Mouse (Mus musculus) hindbrain, embryonic 10.5 days (tissue): Measurements from ENCODE around the gene Rpa2. TPM values are rescaled to one million over a fixed set of nuclear protein-coding genes. Genes with fewer than 3 reads are reported as not detected.
"Not testable (repeated sequence)": the region's sequence is repeated elsewhere in the genome, so short reads cannot be mapped to it uniquely, and the experiment has no call there.

Source experiments
- DNase-seq: peaks from one replicate; pipeline ENCODE4 v3.0.0-alpha.2; 2017; ENCODE audit warnings: low spot score
- H3K27ac ChIP-seq: fragments of 300-500 bp; sonication (generic); 2 replicates; pipeline ENCODE4 v1.5.1; 2016; ENCODE audit warnings: mild to moderate bottlenecking, moderate library complexity
- H3K27me3 ChIP-seq: fragments of 300-500 bp; sonication (generic); 2 replicates; pipeline ENCODE4 v1.6.1; 2016; ENCODE audit warnings: mild to moderate bottlenecking; ENCODE audit not compliant: poor library complexity, insufficient read depth, severe bottlenecking
- H3K36me3 ChIP-seq: fragments of 300-500 bp; sonication (generic); 2 replicates; pipeline ENCODE4 v1.6.1; 2016; ENCODE audit warnings: mild to moderate bottlenecking, moderate library complexity
- H3K4me1 ChIP-seq: fragments of 300-500 bp; sonication (generic); replicated peaks from 2 replicates; pipeline ENCODE4 v1.6.1; 2016; ENCODE audit warnings: mild to moderate bottlenecking
- H3K4me3 ChIP-seq: fragments of 300-500 bp; sonication (generic); 2 replicates; pipeline ENCODE4 v1.5.1; 2016; ENCODE audit warnings: mild to moderate bottlenecking, moderate library complexity
- H3K9me3 ChIP-seq: fragments of 300-500 bp; sonication (generic); 2 replicates; pipeline ENCODE4 v1.6.1; 2016; ENCODE audit warnings: mild to moderate bottlenecking, moderate library complexity
- WGBS: fragments of 180-500 bp; shearing (Covaris S2); methylation state at CpG from one replicate; pipeline ENCODE4 v1.1.7; 2016; 5-methylcytosine and 5-hydroxymethylcytosine counted together
- polyA plus RNA-seq: library from polyadenylated mRNA; unstranded; fragments of >200 nt; fragmentation: Nextera tagmentation; extraction: Ambion mirVana; gene quantifications from 2 replicates; pipeline ENCODE4 v1.2.1, GENCODE M21; 2016

Gene Rpa2
- polyA plus RNA-seq, result 147 and 177 TPM in 2 replicates

DNA sequence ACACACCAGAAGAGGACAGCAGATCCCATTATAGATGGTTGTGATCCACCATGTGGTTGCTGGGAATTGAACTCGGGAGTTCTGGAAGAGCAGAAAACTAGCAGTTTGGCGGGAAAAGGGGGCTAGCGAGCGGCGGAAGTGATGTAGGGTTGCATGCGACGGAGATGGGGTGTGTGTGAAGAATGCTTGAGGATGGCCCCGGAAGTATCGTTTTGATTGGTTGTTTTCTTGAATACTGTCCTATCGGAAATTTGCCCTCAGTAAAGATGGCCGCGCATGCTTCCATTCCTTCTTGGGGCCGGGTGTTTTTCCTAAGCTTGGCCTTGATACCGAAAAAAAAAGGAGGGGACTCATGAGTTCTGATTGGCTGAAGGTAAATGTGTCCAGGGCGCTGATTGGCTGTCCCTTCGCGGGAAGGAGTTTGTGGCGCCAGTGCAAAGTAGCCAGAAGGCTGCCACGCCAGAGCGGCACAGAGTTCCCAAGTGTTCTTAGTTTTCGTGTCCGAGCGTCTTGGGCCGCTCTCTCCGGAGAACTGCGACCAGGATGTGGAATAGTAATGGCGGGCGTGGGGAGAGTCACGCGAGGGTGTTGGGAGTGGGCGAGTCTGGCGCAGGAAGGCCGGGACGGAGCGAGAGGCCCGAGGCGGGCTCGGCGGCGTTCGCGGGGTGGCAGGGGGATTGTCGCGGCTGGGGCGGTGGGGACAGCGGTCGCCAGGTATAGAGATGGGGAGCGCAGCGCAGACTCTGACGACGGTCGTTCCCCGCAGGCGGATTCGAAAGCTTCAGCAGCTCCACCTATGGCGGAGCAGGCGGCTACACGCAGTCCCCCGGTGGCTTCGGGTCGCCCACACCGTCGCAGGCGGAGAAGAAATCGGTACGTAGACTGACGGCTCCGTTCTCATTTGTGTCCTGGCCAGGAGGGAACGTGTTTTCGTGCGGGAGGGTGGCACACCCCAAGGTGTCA is at the start of gene Rpa2:
Gene Rpa2, plus strand, starts transcription at position 419 of the 963 bp plus-strand sequence.
- H3K4me3 ChIP-seq, result peak within 1 kb of the TSS; percentile 90
- H3K27ac ChIP-seq, result peak within 1 kb of the TSS; percentile 91
- DNase-seq, result peak; percentile 99
- WGBS, result under 1% methylated on average over 70 of the region's 71 CpGs
- no peaks in the 10 kb centered on the region for H3K27me3 ChIP-seq
- H3K36me3 ChIP-seq, result peaks cover 37% of the 10 kb centered on the region
- H3K9me3 ChIP-seq, result no peaks in the 10 kb centered on the region
- H3K4me1 ChIP-seq, result peaks cover 12% of the 10 kb centered on the region

DNA sequence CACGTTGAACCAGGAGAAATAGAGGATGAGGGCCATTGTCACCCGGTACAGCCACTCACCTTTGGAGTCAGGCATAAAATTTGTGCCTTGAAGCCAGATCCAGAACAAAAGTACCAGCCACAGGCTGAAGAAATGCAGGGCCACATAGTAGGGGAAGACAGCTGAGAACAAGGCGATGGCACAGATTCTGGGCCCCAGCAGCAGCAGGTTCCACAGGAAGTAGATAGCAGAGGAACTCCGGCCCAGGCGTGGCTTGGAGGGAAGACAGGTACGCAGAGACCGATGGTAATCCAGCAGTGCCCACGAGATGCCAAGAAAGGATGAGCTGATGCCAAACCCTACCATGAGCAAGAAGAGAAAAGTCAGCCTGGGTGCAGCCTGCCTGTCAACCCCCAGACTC is 39.9 kb upstream of the Rpa2 start:
- Histone ChIP-seq H3K9me3 (no peaks in the 10 kb centered on the region), H3K4me3 (no peak overlapping the region), H3K27ac (no peak overlapping the region), H3K4me1 (peaks cover 21% of the 10 kb centered on the region), H3K27me3 (no peaks in the 10 kb centered on the region), H3K36me3 (peaks cover 49% of the 10 kb centered on the region)
- DNase-seq, result no peak
- 89% methylated on average over 8 of the region's 8 CpGs for WGBS

- peak overlapping the region; percentile 65 for H3K4me3 ChIP-seq
- H3K36me3 ChIP-seq, result peaks cover 16% of the 10 kb centered on the region
- H3K9me3 ChIP-seq, result no peaks in the 10 kb centered on the region
- peak overlapping the region; percentile 73; the same call in 1 of the 2 replicates for H3K27ac ChIP-seq
- no peak for DNase-seq
- WGBS, result 49% methylated on average over 12 of the region's 12 CpGs
- peaks cover 24% of the 10 kb centered on the region for H3K4me1 ChIP-seq
- H3K27me3 ChIP-seq, result no peaks in the 10 kb centered on the region
Observed at GRCm38 (mm10) chr4:132731616-132732015, 36.5 kb upstream of the Rpa2 start.

- peaks cover 12% of the 10 kb centered on the region for H3K36me3 ChIP-seq
- H3K27me3 ChIP-seq, result no peaks in the 10 kb centered on the region
- peak within 1 kb of the TSS; percentile 73 for H3K27ac ChIP-seq
- DNase-seq, result peak; percentile 89
- peaks cover 24% of the 10 kb centered on the region for H3K4me1 ChIP-seq
- peak within 1 kb of the TSS; percentile 65 for H3K4me3 ChIP-seq
- 3% methylated on average over 34 of the region's 34 CpGs for WGBS
- H3K9me3 ChIP-seq, result no peaks in the 10 kb centered on the region
Observed at GRCm38 (mm10) chr4:132732148-132732684, 35.9 kb upstream of the Rpa2 start, which contains the start of gene Xkr8. Xkr8 (minus strand) TSS chr4:132732546.

DNA sequence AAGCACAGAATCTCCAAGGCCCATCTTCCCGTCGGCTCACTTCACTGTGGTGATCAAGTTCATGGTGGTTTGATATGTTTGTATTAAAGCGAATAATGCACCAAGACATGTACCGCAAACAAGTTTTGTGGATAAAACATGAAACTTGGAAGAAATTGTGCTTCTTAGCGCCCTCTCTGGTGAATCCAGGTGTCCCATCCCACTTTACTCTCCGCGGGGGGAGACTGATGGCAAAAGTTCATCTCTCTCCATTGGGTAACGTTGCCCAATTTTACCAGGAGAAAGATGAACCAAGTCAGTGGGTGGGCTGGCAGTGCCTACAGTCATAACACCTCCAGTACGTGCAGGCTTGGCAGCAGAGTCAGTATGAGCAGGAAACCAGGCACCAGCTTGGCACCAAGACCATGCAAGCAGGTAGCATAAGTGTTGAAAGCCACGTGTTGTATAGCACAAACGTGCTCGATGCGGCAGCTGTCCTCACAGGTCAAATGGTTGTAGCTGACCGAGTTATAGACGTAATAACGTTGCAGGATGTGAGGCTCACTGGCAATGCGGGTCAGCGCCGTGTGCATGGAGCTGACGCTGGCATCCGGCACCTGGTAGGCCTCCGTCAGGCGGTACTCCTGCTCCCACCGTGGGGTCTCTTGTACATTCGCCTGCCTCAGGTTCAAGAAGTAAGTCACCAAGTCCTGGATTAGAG is 34.9 kb upstream of the Rpa2 start:
- no peak overlapping the region for H3K4me3 ChIP-seq
- H3K9me3 ChIP-seq, result no peaks in the 10 kb centered on the region
- DNase-seq, result no peak
- 92% methylated on average over 25 of the region's 25 CpGs for WGBS
- H3K4me1 ChIP-seq, result peaks cover 24% of the 10 kb centered on the region
- 0 out of 2 replicates have a peak overlapping the region, but pooled peaks have one; percentile 73 for H3K27ac ChIP-seq
- H3K27me3 ChIP-seq, result no peaks in the 10 kb centered on the region
- H3K36me3 ChIP-seq, result 0 out of 2 replicates have a peak, but pooled peaks cover 4% of the 10 kb centered on the region

DNA sequence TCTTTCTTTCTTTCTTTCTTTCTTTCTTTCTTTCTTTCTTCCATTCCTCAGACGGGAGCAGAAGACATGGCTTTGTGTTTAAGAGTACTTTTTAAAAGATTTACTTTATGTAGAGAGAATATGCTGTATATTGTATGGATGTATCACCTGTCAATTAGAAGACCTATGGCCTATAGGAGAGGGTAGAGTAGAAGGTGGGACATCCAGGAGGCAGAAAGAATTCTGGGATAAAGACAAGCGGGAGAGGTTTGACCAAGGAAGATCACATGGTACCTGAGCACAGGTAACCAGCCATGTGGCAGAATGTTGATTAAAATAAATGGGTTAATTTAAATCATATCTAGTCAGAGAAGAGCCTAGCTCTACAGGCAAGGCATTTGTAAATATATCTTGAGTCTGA is 33.4 kb upstream of the Rpa2 start:
- no peak for DNase-seq
- Histone ChIP-seq H3K9me3 (no peaks in the 10 kb centered on the region), H3K36me3 (0 out of 2 replicates have a peak, but pooled peaks cover under 1% of the 10 kb centered on the region), H3K27ac (no peak overlapping the region), H3K4me3 (no peak overlapping the region), H3K4me1 (peaks cover 24% of the 10 kb centered on the region), H3K27me3 (no peaks in the 10 kb centered on the region)
- WGBS, result 89% methylated on average over 2 of the region's 2 CpGs

DNA sequence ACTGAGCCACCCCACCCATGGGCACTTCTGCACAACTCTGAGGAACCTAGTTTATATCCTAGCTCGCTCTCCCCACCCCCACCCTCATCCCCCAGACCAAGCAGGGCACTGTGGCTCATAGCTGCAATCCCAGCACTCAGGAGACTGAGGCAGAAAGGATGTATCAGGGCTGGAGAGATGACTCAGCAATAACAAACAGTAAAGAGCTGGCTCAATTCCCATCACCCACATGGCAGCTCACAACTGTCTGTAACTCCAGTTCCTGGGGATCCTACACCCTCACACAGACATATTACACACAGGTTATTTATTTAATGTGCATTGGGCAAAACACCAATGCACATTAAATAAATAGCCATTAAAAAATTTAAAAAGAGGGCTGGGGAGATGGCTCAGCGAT is 32.7 kb upstream of the Rpa2 start:
- H3K4me3 ChIP-seq, result no peak overlapping the region
- no peaks in the 10 kb centered on the region for H3K9me3 ChIP-seq
- no peak for DNase-seq
- no peak overlapping the region for H3K27ac ChIP-seq
- no peaks in the 10 kb centered on the region for H3K27me3 ChIP-seq
- WGBS, result 87% methylated on average over 2 of the region's 2 CpGs
- H3K4me1 ChIP-seq, result peaks cover 24% of the 10 kb centered on the region
- no peaks in the 10 kb centered on the region for H3K36me3 ChIP-seq

DNA sequence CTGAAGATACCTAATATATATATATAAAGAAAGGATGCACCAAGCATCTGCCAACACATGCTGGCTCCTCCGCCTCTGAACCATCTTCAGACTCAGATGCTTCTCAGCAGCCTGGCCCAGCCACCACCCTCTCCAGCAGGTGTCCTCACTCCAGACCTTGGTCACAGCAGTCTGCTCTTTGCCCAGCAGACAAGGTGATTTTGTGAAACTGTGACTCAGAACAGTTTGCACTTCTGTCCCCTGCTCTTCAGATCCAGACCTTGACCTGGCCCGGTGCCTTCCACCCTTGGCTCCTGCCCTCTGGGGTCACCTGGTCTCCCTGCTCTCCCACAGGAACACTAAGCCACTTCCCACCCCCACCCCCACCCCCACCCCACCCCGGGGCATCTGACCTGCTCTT is 32.2 kb upstream of the Rpa2 start:
- H3K27ac ChIP-seq, result no peak overlapping the region
- H3K27me3 ChIP-seq, result no peaks in the 10 kb centered on the region
- no peak for DNase-seq
- 61% methylated on average over 3 of the region's 3 CpGs for WGBS
- H3K4me3 ChIP-seq, result no peak overlapping the region
- no peaks in the 10 kb centered on the region for H3K9me3 ChIP-seq
- no peaks in the 10 kb centered on the region for H3K36me3 ChIP-seq
- peaks cover 24% of the 10 kb centered on the region for H3K4me1 ChIP-seq

DNA sequence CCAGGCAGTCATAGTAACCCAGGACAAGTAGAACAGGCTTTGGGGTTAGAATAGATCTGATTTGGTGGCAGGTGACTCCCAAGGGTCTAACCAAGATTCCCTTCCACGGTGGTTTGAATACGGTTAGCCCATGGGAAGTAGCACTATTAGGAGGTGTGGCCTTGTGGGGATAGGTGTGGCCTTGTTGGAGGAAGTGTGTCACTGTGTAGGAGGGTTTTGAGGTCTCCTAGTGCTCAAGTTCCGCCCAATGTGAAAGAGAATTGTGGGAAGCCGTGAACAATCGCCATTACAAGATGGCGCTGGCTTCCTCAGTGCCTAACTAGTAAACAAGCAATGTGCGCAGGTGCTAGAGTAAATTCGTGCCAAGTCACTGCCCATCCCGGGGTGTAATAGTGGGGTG is 31.0 kb upstream of the Rpa2 start:
- H3K27me3 ChIP-seq, DNase-seq, H3K36me3 ChIP-seq, H3K27ac ChIP-seq, H3K4me3 ChIP-seq, H3K9me3 ChIP-seq: not testable (repeated sequence)
- H3K4me1 ChIP-seq, result peaks cover 11% of the 10 kb centered on the region
- 90% methylated on average over 9 of the region's 9 CpGs for WGBS

- 92% methylated on average over 7 of the region's 7 CpGs for WGBS
- no peak for DNase-seq
Observed at GRCm38 (mm10) chr4:132741491-132741890, 26.6 kb upstream of the Rpa2 start.

DNA sequence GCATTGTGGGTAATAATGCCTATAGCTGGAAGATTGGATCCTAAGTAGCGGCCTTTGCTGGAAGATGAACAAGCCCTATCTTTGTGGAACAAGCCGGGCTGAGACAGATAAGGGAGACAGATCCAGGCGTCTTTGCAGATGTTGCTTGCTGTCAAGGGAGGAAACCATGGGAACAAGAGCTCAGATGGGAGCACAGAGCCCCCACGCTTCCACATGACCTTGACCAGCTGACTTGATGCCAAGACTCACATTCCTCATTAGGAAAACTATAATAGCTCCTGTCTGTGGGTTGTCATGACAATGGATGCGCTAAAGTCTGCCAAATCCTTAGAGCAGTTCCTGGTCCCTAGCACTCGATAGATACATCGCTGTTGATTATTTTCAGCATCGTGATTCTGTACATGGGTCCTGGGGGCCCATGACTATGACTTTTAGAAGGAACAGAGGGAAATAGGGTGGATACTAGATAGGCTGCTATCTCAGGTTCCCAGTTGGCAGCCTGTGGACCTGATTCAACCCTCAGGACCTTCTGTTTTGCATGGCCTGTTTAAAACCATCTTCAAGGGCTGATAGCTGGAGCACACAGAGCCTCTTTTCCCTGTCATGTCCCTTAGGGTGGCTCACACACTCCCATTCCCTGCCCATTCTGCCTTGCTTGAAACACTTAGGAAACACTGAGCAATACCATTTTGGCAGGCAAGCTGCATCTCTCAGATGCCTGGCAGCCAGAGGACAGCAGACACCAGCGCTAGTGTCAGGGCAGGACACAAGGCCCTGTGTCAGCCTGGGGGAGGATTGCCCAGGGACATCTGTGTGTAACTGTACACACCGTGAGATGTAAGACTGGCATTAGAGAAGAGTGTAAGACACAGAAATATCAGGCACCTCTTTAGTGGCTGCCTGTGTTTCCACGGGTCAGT is 23.9 kb upstream of the Rpa2 start:
- Histone ChIP-seq H3K9me3 (no peaks in the 10 kb centered on the region), H3K4me1 (no peaks in the 10 kb centered on the region), H3K4me3 (no peak overlapping the region), H3K36me3 (no peaks in the 10 kb centered on the region), H3K27ac (no peak overlapping the region), H3K27me3 (no peaks in the 10 kb centered on the region)
- no peak for DNase-seq
- 84% methylated on average over 11 of the region's 11 CpGs for WGBS

More at GRCm38 (mm10) chr4:132741491-132741890, 26.6 kb upstream of the Rpa2 start:
- no peaks in the 10 kb centered on the region for H3K4me1 ChIP-seq
- no peak overlapping the region for H3K4me3 ChIP-seq
- no peaks in the 10 kb centered on the region for H3K36me3 ChIP-seq
- no peaks in the 10 kb centered on the region for H3K27me3 ChIP-seq
- H3K27ac ChIP-seq, result no peak overlapping the region
- H3K9me3 ChIP-seq, result no peaks in the 10 kb centered on the region
